Mouse (Mus musculus) urinary bladder, adult 2 months (tissue): ENCODE measurements around the gene Cers6. TPM values are rescaled to one million over a fixed set of nuclear protein-coding genes. Genes with fewer than 3 reads are reported as not detected.
A peak's percentile ranks its signal among the peaks of the same experiment; 100 is the strongest.

Experiments used
- DNase-seq: peaks from one replicate; pipeline ENCODE4 v3.0.0; 2022; ENCODE audit warnings: low spot score
- polyA plus RNA-seq: library from polyadenylated mRNA; depleted of rRNA; stranded (reverse); fragments of >200 nt; gene quantifications from 2 replicates; pipeline ENCODE4 v1.2.3, GENCODE M21; 2012; rRNA removed

Gene Cers6
- 16.9 and 19.3 TPM in 2 replicates for polyA plus RNA-seq

DNA sequence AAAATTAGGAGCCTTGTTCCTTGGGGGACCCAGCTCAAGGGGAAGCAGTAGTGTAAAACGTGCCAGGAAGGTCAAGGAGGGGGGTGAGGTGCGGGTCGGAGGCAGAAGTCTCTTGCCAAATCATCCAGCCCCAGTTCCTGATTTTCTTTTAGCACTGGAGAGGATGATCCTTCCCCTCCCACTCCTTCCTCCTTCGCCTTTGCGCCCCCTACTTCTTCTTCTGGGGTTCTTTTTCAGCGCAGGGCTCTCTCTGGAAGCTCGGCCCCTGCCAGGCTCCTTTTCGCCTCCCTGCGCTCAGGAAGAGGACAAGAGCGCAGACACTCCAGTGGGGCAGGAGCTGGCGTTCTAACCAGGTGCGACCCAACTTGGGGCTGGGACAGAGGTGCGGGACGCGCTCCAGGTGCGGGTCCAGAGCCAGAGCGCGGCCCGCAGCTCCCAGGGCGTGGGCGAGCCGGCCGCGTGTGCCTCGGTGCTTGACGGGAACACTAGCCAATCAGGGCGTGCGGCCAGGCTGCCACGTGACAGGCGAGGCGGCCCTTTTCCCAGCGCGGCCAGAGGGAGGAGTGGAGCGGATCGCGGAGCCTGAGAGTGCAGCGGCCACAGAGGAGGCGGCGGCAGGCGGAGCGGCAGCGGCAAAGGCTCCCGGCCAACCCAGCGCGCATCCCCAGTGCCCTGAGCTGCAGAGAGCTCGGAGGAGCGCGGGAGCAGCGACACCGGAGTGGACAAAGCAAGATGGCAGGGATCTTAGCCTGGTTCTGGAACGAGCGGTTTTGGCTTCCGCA lies at the start of gene Cers6:
Gene Cers6, plus strand, starts transcription at position 538 of the 782 bp plus-strand sequence.
- DNase-seq = peak; percentile 96

DNA sequence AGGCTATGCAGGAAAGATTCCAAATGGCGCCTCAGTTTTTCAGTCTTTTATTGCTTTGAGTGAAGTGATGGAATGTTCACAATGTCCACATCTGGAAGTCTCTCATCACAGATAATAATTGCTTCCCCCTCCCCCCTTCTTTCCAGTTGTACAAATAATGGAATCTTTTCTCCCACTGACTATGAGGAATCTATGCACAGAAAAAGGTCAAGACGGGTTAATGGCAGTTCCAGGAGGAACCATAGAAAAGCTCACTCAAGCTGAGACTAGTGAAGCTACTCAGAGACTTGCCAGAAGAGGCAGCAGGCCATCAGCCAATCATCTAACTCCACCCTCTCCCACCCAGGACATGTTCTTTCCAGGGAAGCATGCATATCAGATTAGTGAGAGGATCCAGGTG lies 46.8 kb upstream of the Cers6 start:
- no peak for DNase-seq

DNA sequence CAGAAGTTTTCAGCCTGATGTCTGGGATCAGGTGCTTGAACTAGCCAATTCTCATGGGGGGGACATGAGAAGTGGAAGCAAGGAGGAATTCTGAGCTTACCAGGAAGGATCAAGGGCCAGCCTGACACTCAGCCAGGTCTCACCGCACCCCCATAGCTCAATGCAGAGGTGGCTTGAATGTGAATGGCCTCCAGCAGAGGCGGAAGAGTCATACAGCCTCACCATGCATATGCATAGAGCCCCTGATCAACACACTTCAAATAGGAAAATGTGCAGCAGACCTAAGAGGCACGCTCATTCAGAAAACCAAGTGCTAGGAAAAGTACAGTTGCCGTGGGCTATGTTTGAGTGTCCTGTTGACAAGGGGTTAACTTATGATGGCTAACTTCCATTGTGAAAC lies 42.2 kb upstream of the Cers6 start:
- no peak for DNase-seq

DNA sequence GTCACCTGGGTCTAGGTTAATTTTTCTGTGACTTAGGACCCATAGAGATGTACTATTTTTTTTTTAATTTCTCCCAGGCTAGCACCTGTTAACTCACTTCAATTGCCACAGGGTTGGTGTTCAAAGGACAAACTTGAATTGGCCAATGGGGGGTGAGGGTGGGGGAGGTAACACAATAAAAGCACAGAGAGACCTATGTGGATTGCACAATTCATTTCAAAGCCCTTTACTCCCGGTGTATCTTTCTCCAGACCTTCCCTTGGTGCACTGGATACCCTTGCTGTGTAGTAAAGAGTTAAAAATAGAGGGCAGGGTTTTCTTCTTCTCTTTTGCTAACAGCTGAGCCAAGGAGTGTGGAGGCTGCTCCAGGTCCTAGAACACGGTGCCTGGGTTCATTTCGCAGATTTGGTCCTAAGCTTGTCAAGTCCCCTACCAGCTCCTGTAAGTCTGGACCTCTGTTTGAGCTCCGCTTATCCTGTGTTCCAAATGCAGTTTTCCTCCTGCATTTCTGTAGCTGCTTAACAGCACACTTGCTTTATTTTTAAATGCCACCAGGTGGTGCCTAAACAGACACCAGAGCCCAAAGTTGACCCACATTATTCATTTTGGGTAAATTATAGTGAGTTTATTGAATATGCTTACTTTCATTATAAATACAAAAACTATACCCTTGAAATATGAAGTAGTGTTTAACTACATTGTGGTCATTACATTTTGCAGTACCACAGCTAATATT lies 38.9 kb upstream of the Cers6 start:
- DNase-seq = no peak

DNA sequence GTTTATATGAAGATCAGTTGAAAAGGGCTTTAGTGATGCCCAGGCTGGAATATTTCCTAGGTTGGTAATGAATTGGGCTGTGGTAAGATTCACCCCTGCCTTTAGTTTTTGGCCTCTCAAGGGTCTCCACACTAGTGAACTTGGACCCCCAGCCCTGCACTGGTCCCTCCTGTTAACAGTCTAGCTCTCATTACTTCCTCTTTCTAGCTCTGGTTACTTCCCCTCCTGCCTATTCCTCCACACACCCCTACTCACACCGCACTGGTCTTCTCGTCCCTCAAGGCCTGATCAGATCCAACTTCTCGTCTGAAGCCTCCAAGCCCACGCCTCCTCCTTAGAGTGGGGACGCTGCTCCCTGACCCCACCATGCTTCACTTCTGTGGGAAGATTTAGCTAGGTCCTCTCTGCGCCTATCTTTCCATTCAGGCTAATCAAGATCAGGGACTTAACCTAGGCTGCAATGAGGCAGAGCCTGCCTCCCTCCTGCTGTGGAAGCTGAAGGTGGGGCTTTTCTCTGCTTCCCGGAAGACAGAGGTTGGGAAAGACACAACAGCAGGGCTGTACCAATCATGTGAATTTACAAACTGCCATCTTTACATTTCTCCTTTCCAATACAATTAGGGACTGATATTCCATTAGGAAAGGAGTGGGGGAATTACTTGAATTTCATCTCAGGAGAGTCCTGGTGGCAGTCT lies 35.8 kb upstream of the Cers6 start:
- DNase-seq = no peak

DNA sequence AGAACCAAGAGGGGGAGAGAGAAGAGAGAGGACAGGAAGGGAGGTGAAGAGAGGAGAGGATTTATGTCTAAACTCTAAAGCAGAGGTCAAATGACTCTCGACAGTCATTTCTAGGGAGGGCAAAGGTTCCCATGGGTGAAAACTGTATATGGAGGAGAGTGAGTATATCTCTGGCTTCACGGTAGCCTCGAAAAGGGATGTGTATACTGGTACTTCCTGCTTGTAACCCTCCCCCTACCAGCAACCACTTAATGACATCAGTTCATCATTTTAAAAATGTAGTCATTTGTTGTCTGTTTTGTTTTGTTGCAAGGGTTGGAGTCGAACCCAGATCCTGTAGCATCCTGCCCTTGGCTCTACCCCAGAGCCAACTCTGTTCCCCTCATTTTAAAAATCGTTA lies 17.9 kb upstream of the Cers6 start:
- DNase-seq = no peak

DNA sequence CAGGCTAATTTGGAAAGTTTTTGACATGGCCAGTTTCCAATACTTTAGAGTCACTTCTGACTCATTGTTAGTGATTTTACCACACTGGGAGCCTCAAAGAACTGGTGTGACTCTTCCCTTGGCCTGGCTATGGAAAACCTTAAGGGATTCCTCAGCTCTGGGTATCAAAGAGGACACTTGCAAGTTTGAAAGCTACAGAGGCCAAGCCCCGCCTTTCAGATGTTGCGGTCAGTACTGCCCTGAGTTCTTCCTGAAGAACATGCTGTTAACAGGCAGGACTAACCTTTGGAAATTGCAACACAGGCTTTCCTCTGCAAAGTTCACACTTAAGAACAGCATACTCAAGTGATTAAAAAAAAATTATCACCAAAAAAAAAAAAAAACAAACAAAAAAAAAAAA lies 16.7 kb upstream of the Cers6 start:
- no peak for DNase-seq

DNA sequence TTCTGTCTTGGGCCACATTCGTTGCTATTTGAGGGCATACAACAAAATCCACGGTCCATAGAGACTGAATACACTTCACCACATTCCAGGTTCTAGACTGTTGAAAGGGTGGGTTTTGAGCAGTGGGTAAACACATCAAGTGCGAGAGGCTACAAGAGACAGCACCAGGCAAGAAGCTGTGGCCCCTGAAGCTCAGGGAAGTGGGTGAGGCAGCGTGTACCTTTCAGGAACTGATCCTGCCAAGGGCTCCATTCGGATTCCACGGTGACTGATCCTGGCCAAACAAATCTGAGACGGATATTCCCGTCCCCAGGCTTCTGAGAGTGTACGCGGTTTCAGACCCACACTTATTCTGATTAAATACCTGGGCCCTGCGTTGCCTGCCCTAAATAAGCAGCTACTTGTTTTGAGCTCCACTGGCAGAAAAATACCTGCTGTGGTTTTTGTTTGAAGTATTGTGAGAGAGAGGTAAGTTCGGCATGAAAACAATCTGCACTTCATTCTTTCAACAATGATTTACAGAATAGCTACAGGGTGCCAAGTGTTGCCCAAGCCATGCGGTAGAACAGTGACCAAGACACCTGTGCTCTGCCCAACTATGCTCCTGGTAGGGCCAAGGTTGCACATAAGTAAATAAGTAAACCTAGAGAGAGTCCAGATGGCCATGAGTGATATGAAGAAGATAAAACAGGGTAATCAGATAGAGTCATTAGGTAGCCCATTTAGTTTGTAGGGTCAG lies 16.1 kb upstream of the Cers6 start:
- DNase-seq = no peak

DNA sequence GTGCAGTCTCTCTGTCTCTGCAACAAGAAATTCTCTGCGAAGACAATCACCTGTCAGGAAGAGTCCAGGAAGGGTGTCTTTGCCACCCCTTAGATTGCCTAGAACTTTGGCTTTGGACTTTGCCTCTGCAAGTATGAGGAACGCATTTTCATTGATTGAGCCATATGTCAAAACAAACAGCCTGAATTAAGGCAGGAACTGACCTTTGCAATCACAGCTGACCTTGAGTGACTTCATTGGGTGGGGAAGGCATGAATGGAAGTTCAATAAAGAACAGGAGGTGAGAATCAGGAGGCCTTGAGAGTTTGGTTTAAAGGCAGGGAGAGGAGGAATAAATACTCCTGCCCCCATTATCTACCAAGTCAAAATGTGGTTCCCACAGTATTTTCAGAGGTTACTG lies 850 bp upstream of the Cers6 start:
- no peak for DNase-seq

DNA sequence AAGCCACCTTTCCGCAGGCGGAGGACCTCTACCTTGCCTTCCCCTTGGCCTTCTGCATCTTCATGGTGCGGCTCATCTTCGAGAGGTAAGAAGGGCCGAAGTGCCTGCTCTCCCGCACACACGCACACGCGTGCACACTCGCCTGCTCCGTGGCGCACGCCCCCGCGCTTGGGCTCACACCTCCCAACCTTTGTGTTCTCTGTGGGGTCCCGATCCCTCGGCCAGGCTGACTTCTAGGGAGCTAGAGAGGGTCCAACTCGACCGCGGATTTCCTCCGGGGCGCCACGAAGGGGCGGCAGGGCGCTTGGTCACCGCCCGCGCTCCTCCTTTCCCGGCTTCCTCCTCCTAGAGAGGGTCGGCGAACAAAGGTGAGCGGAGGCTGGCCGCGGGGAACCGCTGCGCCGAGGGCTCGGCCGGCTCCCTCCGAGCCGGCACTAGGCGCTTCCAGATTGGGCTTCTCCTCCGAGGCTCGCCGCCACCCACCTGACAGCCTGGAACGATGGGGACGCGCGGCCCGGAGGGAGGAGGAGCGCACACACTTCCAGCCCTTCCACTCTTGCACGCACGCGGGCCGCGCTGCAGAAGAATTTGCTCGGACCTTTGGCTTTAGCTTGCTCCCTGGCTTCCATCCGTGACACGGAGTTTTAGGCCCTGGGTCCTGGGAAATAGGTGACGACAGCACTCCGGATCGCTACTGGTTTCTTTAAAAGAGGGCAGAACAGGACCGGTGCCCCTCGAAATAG lies 651 bp downstream of the Cers6 start:
- DNase-seq = peak; percentile 47

DNA sequence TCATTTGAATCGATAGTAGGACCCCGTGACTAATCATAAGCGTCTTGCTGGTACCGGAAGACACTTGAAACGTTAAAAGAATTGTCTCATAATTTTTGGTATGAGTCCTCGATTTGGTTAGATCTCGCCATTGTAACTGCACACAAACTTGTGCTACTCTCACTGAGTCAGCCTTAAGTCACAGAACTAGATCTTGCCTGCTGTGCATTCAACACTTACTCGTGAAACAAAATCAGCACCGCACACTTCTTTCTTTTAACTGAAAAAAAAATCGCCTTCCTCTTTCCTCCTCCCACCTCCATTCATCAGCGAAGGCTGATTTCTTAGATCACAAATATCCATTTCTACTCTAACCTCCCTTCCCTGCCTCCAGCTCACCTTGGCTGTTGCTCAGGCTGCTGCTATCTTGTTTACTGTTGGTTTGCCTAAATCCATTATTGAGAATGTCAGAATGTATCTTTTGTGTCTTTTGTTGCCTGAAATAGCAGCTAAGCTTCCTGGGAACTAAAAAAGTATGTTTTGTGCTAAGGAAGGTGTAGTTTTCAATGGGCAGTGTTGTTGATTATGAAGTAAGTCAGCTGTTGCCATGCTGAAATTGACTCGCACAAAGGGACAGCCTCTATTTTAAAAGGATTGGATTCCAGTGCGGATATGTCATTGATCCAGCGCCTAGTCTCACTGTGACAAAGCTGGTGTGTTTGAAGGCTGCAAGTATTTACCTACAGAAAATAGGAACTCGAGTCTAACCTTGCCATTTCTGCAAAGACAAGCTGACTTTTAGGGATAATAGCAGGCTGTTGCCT lies 1.4 kb downstream of the Cers6 start:
- DNase-seq = no peak

DNA sequence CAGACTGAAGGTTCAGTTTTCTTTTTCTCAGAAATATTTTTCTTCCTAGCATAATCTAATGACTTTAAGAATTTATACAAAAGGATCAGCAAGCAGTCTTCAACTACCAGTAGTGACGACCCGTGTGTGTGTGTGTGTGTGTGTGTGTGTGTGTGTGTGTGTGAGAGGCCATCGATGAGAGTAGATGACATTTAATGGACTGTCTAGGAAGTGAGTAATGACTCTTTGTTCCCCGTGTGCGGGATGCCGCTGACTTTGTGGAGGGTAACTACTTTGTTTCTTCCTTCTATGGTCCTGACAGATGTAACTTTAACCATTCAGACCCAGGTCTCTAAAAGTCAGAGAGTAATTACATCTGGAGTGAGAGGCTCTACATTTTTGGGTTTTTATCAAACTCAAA lies 2.3 kb downstream of the Cers6 start:
- no peak for DNase-seq

DNA sequence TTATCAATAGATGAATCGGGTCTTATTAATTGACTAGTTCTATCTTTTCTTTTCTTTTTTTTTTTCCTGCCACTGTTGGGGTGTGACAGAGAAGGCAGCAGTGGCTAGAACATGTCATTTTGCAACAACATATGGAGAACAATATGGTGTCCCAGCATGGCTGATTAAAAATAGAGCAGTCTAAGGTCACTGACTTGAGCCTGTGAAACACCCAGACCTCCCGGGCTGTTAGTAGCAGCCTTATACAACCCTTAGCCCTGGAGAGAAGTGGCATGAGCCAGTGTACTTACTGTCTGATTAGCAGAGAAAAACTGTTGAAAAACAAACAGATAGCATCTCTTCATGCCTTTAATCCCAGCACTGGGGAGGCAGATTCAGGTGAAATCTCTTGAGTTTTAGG lies 3.1 kb downstream of the Cers6 start:
- no peak for DNase-seq

DNA sequence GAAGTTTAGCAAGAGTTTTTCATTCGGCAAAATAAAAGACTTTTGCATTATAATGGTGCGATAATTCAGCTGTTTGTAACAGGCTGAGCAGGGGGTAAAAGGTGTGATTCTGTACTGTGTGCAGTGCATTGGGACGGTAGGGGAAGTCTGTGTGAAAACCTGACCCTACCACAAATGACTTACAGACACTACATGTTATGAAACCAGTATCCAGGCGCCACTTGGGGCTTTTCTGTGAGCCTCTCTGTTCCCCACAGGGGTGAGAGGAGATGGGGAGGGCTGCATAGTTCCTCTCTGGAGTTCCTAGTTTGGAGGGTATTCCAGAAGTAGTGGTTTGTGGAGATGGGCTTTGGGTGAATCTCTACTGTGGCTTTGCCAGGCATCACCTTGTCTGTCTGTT lies 5.9 kb downstream of the Cers6 start:
- no peak for DNase-seq

DNA sequence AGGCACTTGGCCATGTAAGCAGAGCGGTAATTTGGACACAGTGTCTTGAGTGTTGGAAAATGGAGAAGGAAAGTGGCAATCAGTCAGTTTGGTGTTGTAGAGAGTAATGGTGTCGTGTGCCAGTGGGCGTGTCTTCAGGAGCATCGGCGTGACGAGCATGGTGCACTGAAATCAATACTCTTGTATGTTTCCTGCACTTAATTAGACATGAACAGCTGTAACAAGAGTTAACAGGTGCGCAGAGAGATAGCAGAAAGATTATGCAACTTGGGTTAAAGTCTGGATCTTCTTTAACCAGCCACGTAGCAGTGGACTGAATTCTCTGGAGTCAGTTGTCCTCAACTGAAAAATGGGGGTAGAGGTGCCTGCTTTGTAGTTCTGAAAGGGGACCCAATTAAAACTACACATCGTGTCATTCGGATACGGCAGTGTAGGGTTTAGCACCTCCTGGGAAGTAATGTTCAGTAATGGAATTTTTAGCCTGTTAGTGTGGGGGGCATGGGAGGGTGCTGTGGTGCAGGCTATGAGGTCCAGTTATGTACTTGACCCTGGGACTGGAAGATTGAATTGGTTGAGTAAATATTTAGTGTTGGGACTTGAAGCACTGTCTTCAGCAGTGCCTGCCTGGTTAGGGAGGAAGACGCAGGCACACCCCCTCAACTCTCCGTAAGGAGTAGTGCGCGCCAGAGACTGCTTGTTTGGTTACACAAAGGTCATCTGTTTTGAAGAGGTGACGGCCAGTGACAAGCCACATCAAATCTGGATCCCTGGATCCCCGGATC lies 9.9 kb downstream of the Cers6 start:
- no peak for DNase-seq

DNA sequence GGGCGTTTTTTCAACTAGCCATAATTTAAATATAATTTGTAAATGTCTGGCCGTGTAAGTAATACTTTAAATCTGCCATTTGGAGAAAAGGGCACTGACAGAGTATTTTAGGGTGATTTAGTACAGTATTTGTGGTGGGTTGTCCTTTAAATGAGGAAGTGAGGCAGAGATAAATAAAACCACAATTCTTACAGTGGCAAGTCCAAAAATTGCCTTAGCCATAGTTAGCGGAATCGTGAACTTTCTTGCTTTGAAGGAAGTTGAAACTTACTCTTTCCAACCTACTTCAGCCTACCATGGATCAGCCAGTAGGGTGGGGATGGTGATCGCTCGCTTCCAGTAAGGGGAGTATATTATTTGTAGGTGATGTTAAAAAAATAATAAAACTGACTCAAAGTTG lies 11.8 kb downstream of the Cers6 start:
- no peak for DNase-seq

DNA sequence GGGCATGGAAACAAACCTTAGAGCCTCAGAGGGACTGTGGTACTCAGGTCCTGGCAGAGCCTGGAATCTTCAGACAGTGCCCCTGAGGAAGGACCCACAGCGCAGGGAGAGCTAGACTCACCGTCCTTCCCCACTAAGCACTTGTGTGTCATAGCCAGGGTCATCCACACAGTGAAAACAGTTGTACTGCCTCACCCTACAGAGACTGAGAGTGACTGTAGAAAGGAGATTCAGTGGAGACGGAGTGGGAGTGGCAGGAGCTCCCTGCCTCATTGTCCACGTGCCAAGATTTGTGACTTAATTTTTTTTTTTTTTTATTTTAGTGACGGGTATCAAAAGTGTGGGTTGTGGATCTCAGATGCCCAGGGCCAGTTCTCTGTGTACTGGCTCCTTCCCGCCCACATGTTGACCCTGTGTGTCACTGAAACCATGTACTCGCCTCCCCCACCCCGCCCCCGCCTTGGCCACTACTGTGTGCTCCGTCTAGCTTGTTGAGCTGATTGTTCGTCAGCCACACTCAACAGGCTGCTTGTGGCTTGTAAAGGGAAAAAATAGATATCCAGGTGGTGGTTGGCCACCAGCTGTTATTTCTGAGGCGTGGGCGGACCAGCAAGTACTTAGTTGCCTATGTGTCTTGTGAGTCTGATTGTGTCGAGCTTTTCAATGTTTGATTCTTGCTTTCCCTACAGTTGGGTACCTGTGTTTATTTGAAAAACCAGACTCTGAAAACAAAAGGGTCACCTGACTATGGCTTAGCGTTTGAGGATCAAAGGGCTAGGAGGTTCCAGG lies 12.6 kb downstream of the Cers6 start:
- no peak for DNase-seq

DNA sequence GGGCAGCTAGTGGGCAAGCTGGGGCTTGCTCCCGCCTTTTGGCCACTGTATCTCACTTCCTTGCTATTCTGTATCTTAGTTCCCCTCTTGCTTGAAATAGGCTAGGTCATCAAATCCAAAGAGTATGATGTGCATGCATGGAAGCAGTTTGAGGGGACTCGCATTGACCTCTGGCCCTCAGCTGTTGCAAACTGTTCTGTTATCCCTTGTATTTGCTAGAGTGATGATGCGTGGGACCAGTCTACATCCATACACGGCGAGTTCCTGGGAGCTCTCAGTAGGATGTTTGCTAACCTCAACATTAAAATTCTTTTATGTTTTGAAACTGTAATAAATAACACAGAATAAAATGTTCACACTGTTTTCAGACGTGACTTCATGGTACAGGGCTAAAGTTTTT lies 13.3 kb downstream of the Cers6 start:
- DNase-seq = no peak

DNA sequence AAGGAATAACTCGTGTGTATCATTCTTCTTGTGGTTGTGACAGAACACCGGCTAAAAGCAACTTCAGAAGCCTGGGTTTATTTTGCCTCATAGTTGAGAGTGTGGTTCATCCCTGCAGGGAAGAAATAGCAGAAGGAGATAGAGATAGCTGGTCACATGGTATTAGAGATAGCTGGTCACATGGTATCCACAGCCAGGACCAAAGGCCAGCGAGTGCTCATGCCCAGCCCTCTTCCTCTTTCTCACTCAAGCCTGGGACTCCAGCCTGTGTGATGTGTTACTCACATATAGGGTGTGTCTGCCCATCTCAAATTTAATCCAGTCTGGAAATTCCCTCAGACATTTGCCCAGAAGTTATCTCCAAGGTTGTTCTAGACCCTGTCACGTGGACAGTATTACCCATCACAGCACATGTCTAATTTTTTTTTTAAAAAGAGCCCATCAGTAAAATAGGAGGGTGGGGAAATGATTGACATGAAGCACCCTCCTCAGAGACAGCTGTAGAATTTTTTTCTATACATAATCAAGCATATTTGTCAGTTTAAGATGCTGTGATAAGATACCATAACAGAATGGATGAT lies 17.9 kb downstream of the Cers6 start:
- DNase-seq = no peak
